Mouse (Mus musculus): Measurements from ENCODE around the gene Lrp2bp. TPM values are rescaled to one million over a fixed set of nuclear protein-coding genes. Genes with fewer than 3 reads are reported as not detected.

Lrp2bp gene
- under 1 TPM in 1 of 2 experiments, not detected in 1; 0.22 TPM for total RNA-seq (2023)

GRCm38 (mm10) chr8:45999138-45999783 is at the start of gene Lrp2bp:
TSS of gene Lrp2bp (plus strand) at chr8:45999303.

GRCm38 (mm10) chr8:45975126-45975836 is 23.8 kb upstream of the Lrp2bp start, which contains the start of the genes 1700029J07Rik and Ufsp2:
TSS of gene 1700029J07Rik (minus strand) at chr8:45975252.
TSS of gene Ufsp2 (plus strand) at chr8:45975528.

GRCm38 (mm10) chr8:46005596-46005995 is 6.5 kb downstream of the Lrp2bp start, which contains the start of gene Ankrd37:
TSS of gene Ankrd37 (minus strand) at chr8:46005707.

Other genes starting within 250 kb of the Lrp2bp start
- gene Pdlim3, start 113.8 kb upstream of the Lrp2bp start, total RNA-seq (2023) = under 1 TPM in 1 of 2 experiments, not detected in 1; 0.15 TPM
- gene Ccdc110, start 64.7 kb upstream of the Lrp2bp start, total RNA-seq (2023) = not detected
- under 1 TPM; 0.13 to 0.35 TPM for gene 1700029J07Rik, start 24.1 kb upstream of the Lrp2bp start, total RNA-seq (2023)
- gene Ufsp2, start 23.8 kb upstream of the Lrp2bp start, total RNA-seq (2023) = 10 to 100 TPM; 26.1 to 30.6 TPM
- gene Ankrd37, start 6.4 kb downstream of the Lrp2bp start, total RNA-seq (2023) = 1 to 10 TPM; 1.0 to 1.3 TPM
- 1 to 10 TPM; 7.5 to 7.6 TPM for gene Cfap97, start 152.5 kb downstream of the Lrp2bp start, total RNA-seq (2023)
- 1 to 10 TPM; 5.8 to 6.2 TPM for gene Snx25, start 152.9 kb downstream of the Lrp2bp start, total RNA-seq (2023)
- 10 to 100 TPM; 21.1 to 21.7 TPM for gene Slc25a4, start 212.0 kb downstream of the Lrp2bp start, total RNA-seq (2023)